Mouse (Mus musculus) duodenum, adult 2 months (tissue): Measurements from ENCODE around the gene Hspb1. TPM values are rescaled to one million over a fixed set of nuclear protein-coding genes. Genes with fewer than 3 reads are reported as not detected.

Experiments
- polyA plus RNA-seq: library from polyadenylated mRNA; depleted of rRNA; stranded (reverse); fragments of >200 nt; gene quantifications from 2 replicates; pipeline ENCODE4 v1.2.3, GENCODE M21; 2012; ENCODE audit warnings: low replicate concordance; rRNA removed

Hspb1 gene
- 120 and 146 TPM in 2 replicates for polyA plus RNA-seq

DNA sequence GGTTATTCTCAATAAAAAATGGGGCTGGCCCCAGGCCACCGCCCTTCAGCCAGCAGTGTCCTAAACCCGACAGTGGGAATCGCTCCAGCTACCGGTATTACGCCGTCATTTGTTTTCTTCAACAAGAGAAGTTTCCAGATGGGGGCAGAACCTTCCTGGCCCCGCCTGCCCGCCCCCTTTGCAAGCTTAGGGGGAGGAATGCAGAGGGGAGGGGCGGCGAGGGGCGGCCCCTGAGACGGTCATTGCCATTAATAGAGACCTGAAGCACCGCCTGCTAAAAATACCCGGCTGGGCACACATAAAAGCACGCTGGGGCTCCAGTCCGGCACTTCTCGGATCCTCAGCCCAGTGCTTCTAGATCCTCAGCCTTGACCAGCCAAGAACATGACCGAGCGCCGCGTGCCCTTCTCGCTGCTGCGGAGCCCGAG lies at the start of gene Hspb1:
TSS of gene Hspb1 (plus strand) at position 245 of the 428 bp plus-strand sequence.

DNA sequence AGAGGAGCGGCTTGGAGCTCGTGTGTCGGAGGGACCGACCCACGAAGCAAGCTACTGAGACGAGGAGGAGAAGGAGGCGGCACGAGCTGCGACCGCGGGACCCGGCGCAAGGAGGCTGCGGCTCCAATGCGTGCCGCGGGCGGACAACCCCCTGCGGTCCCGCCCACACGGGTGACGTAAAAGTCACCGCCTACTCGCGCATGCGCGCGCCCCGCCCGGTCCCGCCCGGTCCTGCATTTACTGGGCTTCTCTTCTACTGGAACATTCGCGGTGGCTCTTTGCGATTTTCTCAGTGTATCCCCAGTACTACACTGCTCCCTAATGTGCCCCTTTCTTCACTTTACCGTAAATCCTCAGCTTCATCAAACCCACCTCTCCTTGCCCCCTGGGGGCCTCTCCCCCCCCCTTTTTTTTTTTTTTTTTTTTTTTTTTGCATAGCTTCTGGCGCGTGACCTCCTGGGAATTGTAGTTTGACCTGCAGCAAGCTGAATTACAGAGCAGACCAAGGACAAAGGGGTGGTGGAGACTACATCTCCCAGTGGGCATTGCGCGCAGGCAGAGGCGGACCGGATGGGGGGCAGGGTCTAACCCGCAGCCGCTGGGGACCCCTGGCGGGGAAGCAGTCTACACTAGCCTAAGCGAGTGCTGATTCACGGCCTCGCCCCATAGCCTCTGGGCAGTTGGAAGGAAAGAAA lies 46.9 kb downstream of the Hspb1 start, which contains the start of gene Ywhag:
TSS of gene Ywhag (minus strand) at position 136 of the 695 bp plus-strand sequence.

Other genes starting within 250 kb of the Hspb1 start
- 171 and 307 TPM in 2 replicates for gene Por, start 217.9 kb upstream of the Hspb1 start, polyA plus RNA-seq
- 127 and 351 TPM in 2 replicates for gene Tmem120a, start 143.5 kb upstream of the Hspb1 start, polyA plus RNA-seq
- 0.13 and 0.38 TPM in 2 replicates for gene Styxl1, start 109.5 kb upstream of the Hspb1 start, polyA plus RNA-seq
- gene Mdh2, start 109.4 kb upstream of the Hspb1 start, polyA plus RNA-seq = 3,690 and 6,443 TPM in 2 replicates
- gene Srrm3, start 81.0 kb upstream of the Hspb1 start, polyA plus RNA-seq = 0.50 and 0.92 TPM in 2 replicates
- 26.7 and 34.1 TPM in 2 replicates for gene Ywhag, start 46.7 kb downstream of the Hspb1 start, polyA plus RNA-seq
- 3.5 and 6.9 TPM in 2 replicates for gene Ssc4d, start 86.6 kb downstream of the Hspb1 start, polyA plus RNA-seq
- gene Zp3, start 92.2 kb downstream of the Hspb1 start, polyA plus RNA-seq = not detected in 2 replicates
- gene Dtx2, start 106.9 kb downstream of the Hspb1 start, polyA plus RNA-seq = 11.6 and 17.4 TPM in 2 replicates
- gene Upk3b, start 150.6 kb downstream of the Hspb1 start, polyA plus RNA-seq = 3.5 and 5.5 TPM in 2 replicates
- 2.7 and 3.6 TPM in 2 replicates for gene Upk3bl, start 166.6 kb downstream of the Hspb1 start, polyA plus RNA-seq
- 26.6 and 29.5 TPM in 2 replicates for gene Rasa4, start 196.0 kb downstream of the Hspb1 start, polyA plus RNA-seq
- gene Polr2j, start 228.7 kb downstream of the Hspb1 start, polyA plus RNA-seq = 36.7 and 37.2 TPM in 2 replicates
- gene Lrwd1, start 248.2 kb downstream of the Hspb1 start, polyA plus RNA-seq = 16.1 and 20.1 TPM in 2 replicates
- gene Alkbh4, start 248.2 kb downstream of the Hspb1 start, polyA plus RNA-seq = 24.4 and 28.3 TPM in 2 replicates